ENCODE assay signal across 9 mouse cellular contexts in the genomic region with DNA sequence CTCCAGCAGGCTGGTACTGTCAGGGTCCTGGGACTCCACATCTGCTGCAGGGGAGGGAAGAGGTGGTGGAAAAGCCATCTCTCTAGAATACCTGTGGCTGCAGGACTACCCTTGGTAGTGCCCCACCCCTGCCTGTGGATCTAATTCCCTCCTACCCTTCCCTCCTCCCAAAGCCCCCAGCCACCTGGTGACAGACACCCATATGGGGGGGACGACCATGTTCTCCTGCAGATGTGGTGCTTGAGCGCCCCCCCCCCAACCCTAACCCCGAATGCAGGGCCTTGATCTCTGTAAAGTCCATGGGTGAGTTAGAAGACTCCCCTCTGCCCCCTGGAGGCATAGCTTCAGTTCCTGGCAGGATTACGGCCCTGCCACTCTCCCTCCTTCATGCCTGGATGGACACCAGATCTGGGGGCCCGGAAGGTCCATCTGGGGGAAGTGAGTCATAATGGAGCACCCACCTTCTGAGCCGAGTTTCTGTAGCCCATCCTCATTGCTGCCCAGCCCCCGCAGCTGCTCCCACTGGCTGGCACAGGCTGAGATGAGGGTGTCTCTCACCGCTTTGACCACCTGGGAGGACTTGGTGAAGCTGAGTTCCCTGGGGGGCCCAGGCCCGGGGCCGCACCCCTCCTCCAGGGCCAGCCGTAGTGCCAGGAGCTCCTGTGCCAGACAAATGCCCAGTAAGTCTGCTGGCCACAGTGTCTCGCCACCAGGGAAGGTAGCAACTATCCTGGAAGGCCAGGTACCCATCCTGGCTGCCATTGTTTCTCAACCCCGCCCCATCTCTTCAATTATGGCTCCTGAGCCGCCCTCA. TPM values are rescaled to one million over a fixed set of nuclear protein-coding genes. Genes with fewer than 3 reads are reported as not detected.
DNase-seq lines count a peak whose midpoint lies in the region; ATAC-seq and TF ChIP-seq lines count a peak whose summit lies in the region.
"Had no signal": no experiment of that assay in that cellular context is flagged by ENCODE, and none has a peak within 500 bp of the region (broad histone marks: within the 10 kb centered on the region; RNA-seq: fewer than 3 reads in every experiment).

No protein-coding gene starts in this region.

- H3K27ac ChIP-seq in lung, embryonic 14.5 days (ENCODE audit: low read depth): no peak overlapping the region
- no peak overlapping the region for H3K27ac ChIP-seq in embryonic fibroblast, embryonic 13.5 days (ENCODE audit: insufficient read depth, low read length)
- H3K27ac ChIP-seq in stomach, embryonic 14.5 days (ENCODE audit: low read length): no peak overlapping the region

- H3K36me3 ChIP-seq in lung, embryonic 14.5 days (ENCODE audit: insufficient read depth): no peaks in the 10 kb centered on the region
- no peaks in the 10 kb centered on the region for H3K36me3 ChIP-seq in stomach, embryonic 14.5 days (ENCODE audit: control insufficient read depth, insufficient read depth, low read length)

- DNase-seq in lung, embryonic 14.5 days: no peak
- no peak for DNase-seq in lung, adult 18-20 months
- DNase-seq in kidney, postnatal 25 days: peak; percentile 54 to 66
- no peak for DNase-seq in left cerebral cortex, adult 11 months (ENCODE audit: low spot score)
- no peak for DNase-seq in layer of hippocampus, postnatal 25 days (ENCODE audit: extremely low spot score in 1 of 2, low spot score in 1 of 2)
- DNase-seq: gastrocnemius, postnatal 14 days had no signal

- peaks cover 37% of the 10 kb centered on the region for H3K4me1 ChIP-seq in lung, embryonic 14.5 days (ENCODE audit: insufficient read depth)
- H3K4me1 ChIP-seq in embryonic fibroblast, embryonic 13.5 days (ENCODE audit: control insufficient read depth, insufficient read depth, low read length): peaks cover 11% of the 10 kb centered on the region
- H3K4me1 ChIP-seq in stomach, embryonic 14.5 days (ENCODE audit: control insufficient read depth, insufficient read depth, low read length): peaks cover 65% of the 10 kb centered on the region

- WGBS in lung, embryonic 14.5 days: 29% methylated on average over 14 of the region's 14 CpGs
- 39% methylated on average over 14 of the region's 14 CpGs for WGBS in stomach, embryonic 14.5 days

- H3K9ac ChIP-seq in lung, embryonic 14.5 days: no peak overlapping the region
- no peak overlapping the region for H3K9ac ChIP-seq in stomach, embryonic 14.5 days (replicated peaks; ENCODE audit: low read depth, low read length)

- peak; percentile 35 for TF ChIP-seq CTCF in lung, embryonic 14.5 days (IDR thresholded peaks at IDR 0.05; ENCODE audit: low read depth)
- TF ChIP-seq CTCF in embryonic fibroblast, embryonic 13.5 days (IDR thresholded peaks at IDR 0.05; ENCODE audit: borderline replicate concordance, insufficient read depth, low read length): no peak

- peaks cover 41% of the 10 kb centered on the region for H3K27me3 ChIP-seq in lung, embryonic 14.5 days (ENCODE audit: insufficient read depth, low read length)
- H3K27me3 ChIP-seq in stomach, embryonic 14.5 days (ENCODE audit: control insufficient read depth, insufficient read depth, low read length): peaks cover 17% of the 10 kb centered on the region

- peak overlapping the region; percentile 73 for H3K4me2 ChIP-seq in lung, embryonic 14.5 days
- H3K4me2 ChIP-seq in stomach, embryonic 14.5 days (replicated peaks; ENCODE audit: low read depth, low read length): peak overlapping the region; percentile 66

- no peak overlapping the region; the same call in 1 of the 2 replicates for H3K4me3 ChIP-seq in lung, embryonic 14.5 days (ENCODE audit: low read depth, low read length)
- H3K4me3 ChIP-seq in embryonic fibroblast, embryonic 13.5 days (ENCODE audit: insufficient read depth, low read length): peak overlapping the region; percentile 67
- H3K4me3 ChIP-seq in stomach, embryonic 14.5 days (ENCODE audit: low read depth, low read length): no peak overlapping the region

- TF ChIP-seq POLR2A in embryonic fibroblast, embryonic 13.5 days (IDR thresholded peaks at IDR 0.05; ENCODE audit: low read depth, low read length): no peak

- no peaks in the 10 kb centered on the region for H3K9me3 ChIP-seq in lung, embryonic 14.5 days (ENCODE audit: low read depth, low read length)
- H3K9me3 ChIP-seq in stomach, embryonic 14.5 days (ENCODE audit: control insufficient read depth, low read depth, low read length): no peaks in the 10 kb centered on the region

- no peak for ATAC-seq in lung, embryonic 14.5 days (ENCODE audit: insufficient read depth)
- ATAC-seq in stomach, embryonic 14.5 days (ENCODE audit: insufficient number of reproducible peaks, insufficient read depth, low FRiP score, low read depth): no peak
- ATAC-seq in cerebellum, adult (ENCODE audit: insufficient number of reproducible peaks, low FRiP score, low TSS enrichment): no peak

RNA-seq across cellular contexts. Expression of a gene that starts 19.8 kb away (rescaled TPM):
- polyA plus RNA-seq in lung, embryonic 14.5 days (2014; fragmentation: Nextera tagmentation; extraction: Ambion mirVana): 12.7 and 13.2 TPM in 2 replicates
- polyA plus RNA-seq in embryonic fibroblast, embryonic 13.5 days (2011; ENCODE audit: insufficient read length, low read depth, missing spikeins): 21.5 and 25.1 TPM in 2 replicates
- 12.2 and 17.3 TPM in 2 replicates for polyA plus RNA-seq in stomach, embryonic 14.5 days (2014; fragmentation: Nextera tagmentation; extraction: Ambion mirVana)
- 1 to 10 TPM; 5.6 to 5.9 TPM for total RNA-seq in layer of hippocampus, postnatal 25 days (2021)

RNA-seq across cellular contexts. Expression of a gene that starts 20.4 kb away (rescaled TPM):
- 66.5 and 69.8 TPM in 2 replicates for polyA plus RNA-seq in lung, embryonic 14.5 days (2014; fragmentation: Nextera tagmentation; extraction: Ambion mirVana)
- 55.1 and 63.8 TPM in 2 replicates for polyA plus RNA-seq in embryonic fibroblast, embryonic 13.5 days (2011; ENCODE audit: insufficient read length, low read depth, missing spikeins)
- 74.0 and 82.4 TPM in 2 replicates for polyA plus RNA-seq in stomach, embryonic 14.5 days (2014; fragmentation: Nextera tagmentation; extraction: Ambion mirVana)
- 100 to 1,000 TPM; 390 to 418 TPM for total RNA-seq in layer of hippocampus, postnatal 25 days (2021)

RNA-seq across cellular contexts. Expression of a gene that starts 23.8 kb away (rescaled TPM):
- 3.7 and 3.9 TPM in 2 replicates for polyA plus RNA-seq in lung, embryonic 14.5 days (2014; fragmentation: Nextera tagmentation; extraction: Ambion mirVana)
- polyA plus RNA-seq in embryonic fibroblast, embryonic 13.5 days (2011; ENCODE audit: insufficient read length, low read depth, missing spikeins): 2.8 and 2.9 TPM in 2 replicates
- 5.0 and 6.4 TPM in 2 replicates for polyA plus RNA-seq in stomach, embryonic 14.5 days (2014; fragmentation: Nextera tagmentation; extraction: Ambion mirVana)
- 1 to 10 TPM; 6.2 to 7.1 TPM for total RNA-seq in layer of hippocampus, postnatal 25 days (2021)

RNA-seq across cellular contexts. Expression of a gene that starts 29.4 kb away (rescaled TPM):
- polyA plus RNA-seq in lung, embryonic 14.5 days (2014; fragmentation: Nextera tagmentation; extraction: Ambion mirVana): 2.5 and 3.3 TPM in 2 replicates
- not detected in 2 replicates for polyA plus RNA-seq in embryonic fibroblast, embryonic 13.5 days (2011; ENCODE audit: insufficient read length, low read depth, missing spikeins)
- 3.7 and 4.7 TPM in 2 replicates for polyA plus RNA-seq in stomach, embryonic 14.5 days (2014; fragmentation: Nextera tagmentation; extraction: Ambion mirVana)
- 1 to 10 TPM; 1.3 to 2.4 TPM for total RNA-seq in layer of hippocampus, postnatal 25 days (2021)

RNA-seq across cellular contexts. Expression of a gene that starts 31.5 kb away (rescaled TPM):
- 89.3 and 91.9 TPM in 2 replicates for polyA plus RNA-seq in lung, embryonic 14.5 days (2014; fragmentation: Nextera tagmentation; extraction: Ambion mirVana)
- polyA plus RNA-seq in embryonic fibroblast, embryonic 13.5 days (2011; ENCODE audit: insufficient read length, low read depth, missing spikeins): 31.6 and 32.5 TPM in 2 replicates
- polyA plus RNA-seq in stomach, embryonic 14.5 days (2014; fragmentation: Nextera tagmentation; extraction: Ambion mirVana): 93.9 and 94.2 TPM in 2 replicates
- total RNA-seq in layer of hippocampus, postnatal 25 days (2021): 10 to 100 TPM; 59.1 to 62.7 TPM

Comparison
In these comparisons a context has a peak if more than half of its experiments do, and no peak if none do; other contexts are left out.
1. DNase-seq: peak in kidney, postnatal 25 days (2 of 2); none in lung, embryonic 14.5 days (single experiment), lung, adult 18-20 months (0 of 2), left cerebral cortex, adult 11 months (single experiment) and layer of hippocampus, postnatal 25 days (0 of 2).